8 mouse cellular contexts compared by ENCODE assay signal in genomic region chr15:101246231-101247154, GRCm38 (mm10). TPM values are rescaled to one million over a fixed set of nuclear protein-coding genes. Genes with fewer than 3 reads are reported as not detected.
DNase-seq lines count a peak whose midpoint lies in the region; ATAC-seq lines count a peak whose summit lies in the region.

No protein-coding gene starts in this region.

- peak overlapping the region; percentile 47 for H3K9ac ChIP-seq in hindbrain, embryonic 11.5 days (ENCODE audit: low read depth, low read length)

- H3K36me3 ChIP-seq in hindbrain, embryonic 11.5 days (ENCODE audit: control insufficient read depth, insufficient read depth, low read length): no peaks in the 10 kb centered on the region

- DNase-seq in MN1 (ENCODE audit: low spot score): peak; percentile 100
- peak; percentile 97 for DNase-seq in cerebellum, adult 9-11 months
- DNase-seq in frontal cortex, adult 2 months (ENCODE audit: extremely low spot score in 1 of 2, low spot score in 1 of 2): peak; percentile 94 to 97
- DNase-seq in hindbrain, embryonic 11.5 days (ENCODE audit: low spot score): peak; percentile 95
- peak; percentile 90 to 92 for DNase-seq in layer of hippocampus, postnatal 10 days (ENCODE audit: low spot score in 2 of 2)
- peak; percentile 98 for DNase-seq in lung, postnatal 10 days
- DNase-seq in ovary, postnatal 36 days (ENCODE audit: low spot score): peak; percentile 93
- DNase-seq in thymus, postnatal 25 days: peak; percentile 94

- peak overlapping the region; percentile 39 for H3K4me2 ChIP-seq in hindbrain, embryonic 11.5 days (replicated peaks; ENCODE audit: low read depth, low read length)

- WGBS in hindbrain, embryonic 11.5 days: 2% methylated on average over 53 of the region's 56 CpGs

- 0 out of 2 replicates have a peak overlapping the region, but pooled peaks have one; percentile 44 for H3K27ac ChIP-seq in hindbrain, embryonic 11.5 days (ENCODE audit: low read depth, low read length)

- no peaks in the 10 kb centered on the region for H3K27me3 ChIP-seq in hindbrain, embryonic 11.5 days (ENCODE audit: control insufficient read depth, insufficient read depth, low read length)

- H3K4me1 ChIP-seq in hindbrain, embryonic 11.5 days (replicated peaks; ENCODE audit: control insufficient read depth, insufficient read depth, low read length): no peaks in the 10 kb centered on the region

- no peaks in the 10 kb centered on the region for H3K9me3 ChIP-seq in hindbrain, embryonic 11.5 days (ENCODE audit: control insufficient read depth, low read length)

- peak; percentile 99 for ATAC-seq in hindbrain, embryonic 11.5 days (ENCODE audit: low FRiP score)

- H3K4me3 ChIP-seq in hindbrain, embryonic 11.5 days (ENCODE audit: low read depth, low read length): peak overlapping the region; percentile 28

RNA-seq across cellular contexts. Expression of gene Nr4a1, which starts 7.6 kb away (rescaled TPM):
- 80.9 and 169 TPM in 2 replicates for polyA plus RNA-seq in frontal cortex, adult 2 months (2012; rRNA removed)
- 2.2 and 2.9 TPM in 2 replicates for polyA plus RNA-seq in hindbrain, embryonic 11.5 days (2014; fragmentation: Nextera tagmentation; extraction: Ambion mirVana)
- total RNA-seq in layer of hippocampus, postnatal 10 days (2021): 10 to 100 TPM; 28.4 to 33.9 TPM

RNA-seq across cellular contexts. Expression of gene Grasp, which starts 22.5 kb away (rescaled TPM):
- 43.9 and 53.5 TPM in 2 replicates for polyA plus RNA-seq in frontal cortex, adult 2 months (2012; rRNA removed)
- polyA plus RNA-seq in hindbrain, embryonic 11.5 days (2014; fragmentation: Nextera tagmentation; extraction: Ambion mirVana): 4.5 and 5.0 TPM in 2 replicates
- 10 to 100 TPM; 33.3 to 35.3 TPM for total RNA-seq in layer of hippocampus, postnatal 10 days (2021)

RNA-seq across cellular contexts. Expression of gene Atg101, which starts 37.6 kb away (rescaled TPM):
- 50.2 and 58.3 TPM in 2 replicates for polyA plus RNA-seq in frontal cortex, adult 2 months (2012; rRNA removed)
- polyA plus RNA-seq in hindbrain, embryonic 11.5 days (2014; fragmentation: Nextera tagmentation; extraction: Ambion mirVana): 66.5 and 69.6 TPM in 2 replicates
- 10 to 100 TPM; 41.1 to 43.3 TPM for total RNA-seq in layer of hippocampus, postnatal 10 days (2021)

RNA-seq across cellular contexts. Expression of gene 6030408B16Rik, which starts 46.5 kb away (rescaled TPM):
- polyA plus RNA-seq in frontal cortex, adult 2 months (2012; rRNA removed): 0.27 and 0.52 TPM in 2 replicates
- polyA plus RNA-seq in hindbrain, embryonic 11.5 days (2014; fragmentation: Nextera tagmentation; extraction: Ambion mirVana): 0.17 and 0.25 TPM in 2 replicates
- total RNA-seq in layer of hippocampus, postnatal 10 days (2021): not detected

Comparison
In these comparisons a context has a peak if more than half of its experiments do, and no peak if none do; other contexts are left out.
1. Peak in every context shown above with its lines: DNase-seq, ATAC-seq, H3K4me3 ChIP-seq and H3K27ac ChIP-seq.
2. RNA of gene Nr4a1, which starts 7.6 kb away (polyA plus RNA-seq): 80.9 to 169 TPM in frontal cortex, adult 2 months; 2.2 to 2.9 TPM in hindbrain, embryonic 11.5 days; every median in the first group is over 10 times any median in the second.